Mouse (Mus musculus): Measurements from ENCODE around the gene Gpr27.

DNA sequence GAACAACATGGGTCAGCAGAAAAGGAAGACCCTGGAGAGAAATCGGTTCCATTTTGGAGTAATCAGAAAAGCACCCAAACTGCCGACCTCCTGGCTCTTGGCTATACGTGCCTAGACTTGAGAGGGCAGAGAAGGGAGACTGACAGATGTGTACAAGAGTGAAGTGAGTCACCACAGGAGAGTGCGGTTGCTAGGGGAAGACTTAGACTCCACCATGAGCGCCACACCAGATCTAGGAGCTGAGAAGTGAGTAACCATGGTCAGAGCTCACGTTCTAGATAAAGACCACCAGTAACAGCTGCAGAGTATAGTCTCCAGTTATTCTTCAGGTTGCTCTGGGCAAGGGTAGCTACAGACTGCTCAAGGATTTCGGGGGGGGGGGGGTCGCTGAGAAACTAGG lies 29.2 kb upstream of the Gpr27 start:
- TF ChIP-seq POLR2A (IDR thresholded peaks at IDR 0.05; ENCODE audit: low read depth, low read length) = no peak
- no peak for TF ChIP-seq CTCF (IDR thresholded peaks at IDR 0.05; ENCODE audit: extremely low read depth, insufficient read length, insufficient replicate concordance, low read depth, low read length)

Measured in small intestine, adult 2 months (tissue).